Mouse (Mus musculus) heart, embryonic 10.5 days (tissue): ENCODE results near the gene Zfp607a. TPM values are rescaled to one million over a fixed set of nuclear protein-coding genes. Genes with fewer than 3 reads are reported as not detected.
"Not testable (repeated sequence)": the region's sequence is repeated elsewhere in the genome, so short reads cannot be mapped to it uniquely, and the experiment has no call there.

Experiments
- DNase-seq: peaks from one replicate; pipeline ENCODE4 v3.0.0-alpha.2; 2017; ENCODE audit warnings: low spot score
- H3K27ac ChIP-seq: fragments of 300-500 bp; sonication (generic); 2 replicates; pipeline ENCODE4 v1.5.1; 2016; ENCODE audit warnings: mild to moderate bottlenecking
- H3K27me3 ChIP-seq: fragments of 300-500 bp; sonication (generic); 2 replicates; pipeline ENCODE4 v1.6.1; 2016; ENCODE audit warnings: mild to moderate bottlenecking; ENCODE audit not compliant: poor library complexity, insufficient read depth, severe bottlenecking
- H3K36me3 ChIP-seq: fragments of 300-500 bp; sonication (generic); 2 replicates; pipeline ENCODE4 v1.6.1; 2016; ENCODE audit warnings: mild to moderate bottlenecking, moderate library complexity
- H3K4me1 ChIP-seq: fragments of 300-500 bp; sonication (generic); 2 replicates; pipeline ENCODE4 v1.6.1; 2016; ENCODE audit warnings: mild to moderate bottlenecking
- H3K4me3 ChIP-seq: fragments of 300-500 bp; sonication (generic); 2 replicates; pipeline ENCODE4 v1.5.1; 2016; ENCODE audit warnings: mild to moderate bottlenecking, moderate library complexity
- H3K9me3 ChIP-seq: fragments of 300-500 bp; sonication (generic); 2 replicates; pipeline ENCODE4 v1.6.1; 2016; ENCODE audit warnings: mild to moderate bottlenecking, moderate library complexity
- WGBS: fragments of 180-500 bp; shearing (Covaris S2); methylation state at CpG from one replicate; pipeline ENCODE4 v1.1.7; 2016; 5-methylcytosine and 5-hydroxymethylcytosine counted together
- polyA plus RNA-seq: library from polyadenylated mRNA; unstranded; fragments of >200 nt; fragmentation: Nextera tagmentation; extraction: Ambion mirVana; gene quantifications from 2 replicates; pipeline ENCODE4 v1.2.1, GENCODE M21; 2016

Zfp607a gene
- polyA plus RNA-seq, 1 experiment from 2014 or later = 4.7 TPM

- no peaks in the 10 kb centered on the region; the same call in 1 of the 2 replicates for H3K9me3 ChIP-seq
- DNase-seq = no peak
- H3K4me3 ChIP-seq = no peak overlapping the region
- H3K27ac ChIP-seq = no peak overlapping the region
- peaks cover 70% of the 10 kb centered on the region for H3K36me3 ChIP-seq
- H3K4me1 ChIP-seq = no peaks in the 10 kb centered on the region
- H3K27me3 ChIP-seq = no peaks in the 10 kb centered on the region
- 94% methylated on average over 4 of the region's 4 CpGs for whole genome bisulfite sequencing
These were observed 24.4 kb downstream of the Zfp607a start for GRCm38 (mm10) chr7:27881721-27882120.

GRCm38 (mm10) chr7:27900601-27901000 is 43.3 kb downstream of the Zfp607a start:
- H3K36me3 ChIP-seq = no peaks in the 10 kb centered on the region
- no peak for DNase-seq
- no peaks in the 10 kb centered on the region; the same call in 1 of the 2 replicates for H3K9me3 ChIP-seq
- H3K4me3 ChIP-seq = no peak overlapping the region
- 83% methylated on average over 4 of the region's 4 CpGs for WGBS
- no peak overlapping the region for H3K27ac ChIP-seq
- no peaks in the 10 kb centered on the region for H3K27me3 ChIP-seq
- no peaks in the 10 kb centered on the region for H3K4me1 ChIP-seq

GRCm38 (mm10) chr7:27905061-27905848 is 47.9 kb downstream of the Zfp607a start:
- no peak overlapping the region for H3K27ac ChIP-seq
- DNase-seq = no peak
- no peaks in the 10 kb centered on the region for H3K4me1 ChIP-seq
- H3K4me3 ChIP-seq = no peak overlapping the region
- no peaks in the 10 kb centered on the region for H3K27me3 ChIP-seq
- H3K9me3 ChIP-seq = no peaks in the 10 kb centered on the region; the same call in 1 of the 2 replicates
- 64% methylated on average over 11 of the region's 11 CpGs for WGBS
- peaks cover 9% of the 10 kb centered on the region for H3K36me3 ChIP-seq

GRCm38 (mm10) chr7:27910952-27911351 is 53.6 kb downstream of the Zfp607a start:
- not testable (repeated sequence) for H3K9me3 ChIP-seq, H3K27me3 ChIP-seq, H3K27ac ChIP-seq, DNase-seq, H3K4me3 ChIP-seq, H3K4me1 ChIP-seq
- 86% methylated on average over 4 of the region's 4 CpGs for WGBS
- H3K36me3 ChIP-seq = peaks cover 42% of the 10 kb centered on the region

GRCm38 (mm10) chr7:27927041-27927440 is 69.7 kb downstream of the Zfp607a start:
- H3K4me3 ChIP-seq = not testable (repeated sequence)

GRCm38 (mm10) chr7:27928818-27929695 is 71.7 kb downstream of the Zfp607a start, which contains the start of gene Zfp974:
Zfp974 (minus strand) TSS chr7:27929460.
- 5% methylated on average over 40 of the region's 40 CpGs for WGBS
- Histone ChIP-seq H3K4me1 (peaks cover 14% of the 10 kb centered on the region), H3K9me3 (no peaks in the 10 kb centered on the region), H3K36me3 (peaks cover 15% of the 10 kb centered on the region), H3K27me3 (no peaks in the 10 kb centered on the region), H3K4me3 (peak within 1 kb of the TSS; percentile 68), H3K27ac (peak within 1 kb of the TSS; percentile 80)
- peak; percentile 88 for DNase-seq

More at GRCm38 (mm10) chr7:27927041-27927440, 69.7 kb downstream of the Zfp607a start:
- not testable (repeated sequence) for DNase-seq, H3K27me3 ChIP-seq, H3K9me3 ChIP-seq, H3K4me1 ChIP-seq, H3K27ac ChIP-seq
- 37% methylated on average over 4 of the region's 4 CpGs for WGBS
- H3K36me3 ChIP-seq = peaks cover 22% of the 10 kb centered on the region

Other genes with a start within 250 kb of the Zfp607a start
- not detected in 2 replicates for gene Ttc9b, start 203.6 kb upstream of the Zfp607a start, polyA plus RNA-seq
- 4.5 and 10.6 TPM in 2 replicates for gene Map3k10, start 182.9 kb upstream of the Zfp607a start, polyA plus RNA-seq
- gene Zfp607b, start 168.2 kb upstream of the Zfp607a start, polyA plus RNA-seq = 1.6 and 2.5 TPM in 2 replicates
- 23.8 and 28.7 TPM in 2 replicates for gene Zfp60, start 126.1 kb upstream of the Zfp607a start, polyA plus RNA-seq
- 1.3 and 1.6 TPM in 2 replicates for gene Zfp626, start 50.3 kb upstream of the Zfp607a start, polyA plus RNA-seq
- 6.9 and 7.4 TPM in 2 replicates for gene Zfp59, start 18.9 kb upstream of the Zfp607a start, polyA plus RNA-seq
- 7.0 and 7.8 TPM in 2 replicates for gene Zfp974, start 71.9 kb downstream of the Zfp607a start, polyA plus RNA-seq
- gene Zfp780b, start 121.6 kb downstream of the Zfp607a start, polyA plus RNA-seq = 15.5 and 17.1 TPM in 2 replicates
- gene Zfp850, start 156.6 kb downstream of the Zfp607a start, polyA plus RNA-seq = 4.0 and 7.0 TPM in 2 replicates
- gene Psmc4, start 192.6 kb downstream of the Zfp607a start, polyA plus RNA-seq = 315 and 364 TPM in 2 replicates
- 0.41 TPM in 1 of 2 replicates, not detected in the other for gene Fcgbp, start 213.7 kb downstream of the Zfp607a start, polyA plus RNA-seq